Mouse (Mus musculus) midbrain, embryonic 16.5 days (tissue): ENCODE data around the gene Far2. TPM values are rescaled to one million over a fixed set of nuclear protein-coding genes. Genes with fewer than 3 reads are reported as not detected.
A peak's percentile ranks its signal among the peaks of the same experiment; 100 is the strongest.

Experiments used
- ATAC-seq: fragments of 200-750 bp; cut with Nextera tagmentation; 2 replicates; pipeline ENCODE4 v1.8.0; 2017; ENCODE audit warnings: moderate TSS enrichment
- H3K27ac ChIP-seq: fragments of 300-500 bp; sonication (generic); 2 replicates; pipeline ENCODE4 v1.5.1; 2014; ENCODE audit warnings: mild to moderate bottlenecking, low read length, mixed read lengths
- H3K27me3 ChIP-seq: fragments of 300-500 bp; sonication (generic); 2 replicates; pipeline ENCODE4 v1.6.1; 2014; ENCODE audit warnings: low read depth, low read length, mixed read lengths; ENCODE audit not compliant: control insufficient read depth, insufficient read depth
- H3K36me3 ChIP-seq: fragments of 300-500 bp; sonication (generic); 2 replicates; pipeline ENCODE4 v1.6.1; 2014; ENCODE audit warnings: mild to moderate bottlenecking, low read length, moderate library complexity, mixed read lengths; ENCODE audit not compliant: control insufficient read depth, insufficient read depth
- H3K4me1 ChIP-seq: fragments of 300-500 bp; sonication (generic); 2 replicates; pipeline ENCODE4 v1.6.1; 2014; ENCODE audit warnings: mild to moderate bottlenecking, low read length, mixed read lengths; ENCODE audit not compliant: control insufficient read depth, insufficient read depth
- H3K4me2 ChIP-seq: fragments of 300-500 bp; sonication (generic); 2 replicates; pipeline ENCODE4 v1.6.1; 2014; ENCODE audit warnings: mild to moderate bottlenecking, low read length, mixed read lengths
- H3K4me3 ChIP-seq: fragments of 300-500 bp; sonication (generic); 2 replicates; pipeline ENCODE4 v1.5.1; 2014; ENCODE audit warnings: low read depth, mild to moderate bottlenecking, low read length, moderate library complexity, mixed read lengths
- H3K9ac ChIP-seq: fragments of 300-500 bp; sonication (generic); 2 replicates; pipeline ENCODE4 v1.6.1; 2014; ENCODE audit warnings: low read depth, low read length, mixed read lengths
- H3K9me3 ChIP-seq: fragments of 300-500 bp; sonication (generic); replicated peaks from 2 replicates; pipeline ENCODE4 v1.6.1; 2014; ENCODE audit warnings: mild to moderate bottlenecking, low read length, mixed read lengths; ENCODE audit not compliant: control insufficient read depth, poor library complexity, severe bottlenecking
- WGBS: fragments of 180-500 bp; shearing (Covaris S2); extraction: QIAGEN DNeasy Blood & Tissue Kit; methylation state at CpG from one replicate; pipeline ENCODE4 v1.1.7; 2014; 5-methylcytosine and 5-hydroxymethylcytosine counted together
- polyA plus RNA-seq: library from polyadenylated mRNA; unstranded; fragments of >200 nt; fragmentation: Nextera tagmentation; extraction: Ambion mirVana; gene quantifications from 2 replicates; pipeline ENCODE4 v1.2.1, GENCODE M21; 2015

Gene Far2
- polyA plus RNA-seq, 1 experiment from 2014 or later: 32.6 TPM

GRCm38 (mm10) chr6:148199729-148200128, 152.7 kb downstream of the Far2 start:
- WGBS: 92% methylated on average over 3 of the region's 3 CpGs
- Histone ChIP-seq H3K4me1 (no peaks in the 10 kb centered on the region), H3K4me3 (no peak overlapping the region), H3K9me3 (no peaks in the 10 kb centered on the region), H3K9ac (no peak overlapping the region), H3K4me2 (no peak overlapping the region), H3K27ac (no peak overlapping the region), H3K36me3 (peaks cover 26% of the 10 kb centered on the region), H3K27me3 (no peaks in the 10 kb centered on the region)
- ATAC-seq: no peak

DNA sequence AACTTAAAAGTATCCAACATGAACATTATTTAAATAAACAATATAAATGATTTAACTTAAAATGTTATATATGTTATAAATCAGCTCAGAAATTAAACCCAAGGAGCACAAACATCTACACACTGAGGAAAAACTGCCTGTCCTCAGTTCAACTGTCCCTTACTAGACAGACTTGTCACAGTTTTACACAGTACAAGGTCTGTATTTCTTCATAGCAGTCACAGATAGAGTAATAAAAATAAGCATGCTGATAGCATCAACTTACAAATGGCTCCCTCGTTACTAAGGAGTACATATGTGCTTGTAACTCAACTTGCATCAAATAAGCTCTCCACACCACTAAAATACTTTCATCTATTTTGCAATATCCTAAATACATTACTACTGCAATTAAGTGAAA, 158.1 kb downstream of the Far2 start:
- H3K4me3 ChIP-seq: no peak overlapping the region
- 97% methylated on average over 1 of the region's 1 CpGs for WGBS
- no peak for ATAC-seq
- no peak overlapping the region for H3K27ac ChIP-seq
- peaks cover 19% of the 10 kb centered on the region for H3K36me3 ChIP-seq
- H3K4me1 ChIP-seq: peaks cover 4% of the 10 kb centered on the region
- no peak overlapping the region for H3K9ac ChIP-seq
- H3K9me3 ChIP-seq: no peaks in the 10 kb centered on the region
- H3K4me2 ChIP-seq: no peak overlapping the region
- no peaks in the 10 kb centered on the region for H3K27me3 ChIP-seq

- no peak overlapping the region for H3K9ac ChIP-seq
- no peak for ATAC-seq
- 85% methylated on average over 1 of the region's 1 CpGs for WGBS
- no peak overlapping the region for H3K4me2 ChIP-seq
- H3K27ac ChIP-seq: no peak overlapping the region
- H3K27me3 ChIP-seq: no peaks in the 10 kb centered on the region
- no peak overlapping the region for H3K4me3 ChIP-seq
- no peaks in the 10 kb centered on the region for H3K9me3 ChIP-seq
- peaks cover 13% of the 10 kb centered on the region for H3K4me1 ChIP-seq
- H3K36me3 ChIP-seq: peaks cover 10% of the 10 kb centered on the region
These were observed 160.5 kb downstream of the Far2 start for GRCm38 (mm10) chr6:148207522-148207921.

DNA sequence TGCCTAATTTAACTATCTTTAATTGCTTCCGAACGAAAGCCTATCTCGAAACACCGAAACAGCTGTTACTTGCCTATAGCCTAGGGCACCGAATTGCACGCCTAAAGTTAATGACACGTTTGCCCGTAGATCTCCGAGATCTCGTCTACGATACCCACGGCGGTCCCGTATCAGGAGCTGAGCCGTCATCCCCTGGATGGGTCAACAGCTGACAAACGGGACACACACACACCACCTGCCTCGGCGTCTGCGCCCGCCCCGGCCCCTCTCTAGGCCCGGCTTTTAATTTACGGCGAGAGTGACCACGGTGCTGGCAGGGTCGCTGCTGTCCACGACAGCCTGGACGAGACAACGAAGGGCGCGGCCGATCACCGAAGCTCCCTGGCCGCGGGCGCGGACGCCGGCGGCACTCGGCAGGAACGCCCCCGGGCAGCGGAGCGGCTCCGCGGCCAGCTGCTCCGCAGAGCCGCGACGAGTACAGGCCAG, 164.4 kb downstream of the Far2 start:
- H3K27ac ChIP-seq: peak overlapping the region; percentile 89
- no peaks in the 10 kb centered on the region for H3K36me3 ChIP-seq
- H3K4me1 ChIP-seq: peaks cover 21% of the 10 kb centered on the region
- peak; percentile 50 for ATAC-seq
- H3K4me3 ChIP-seq: peak overlapping the region; percentile 90
- WGBS: under 1% methylated on average over 51 of the region's 51 CpGs
- H3K9me3 ChIP-seq: no peaks in the 10 kb centered on the region
- H3K27me3 ChIP-seq: no peaks in the 10 kb centered on the region
- peak overlapping the region; percentile 94 for H3K9ac ChIP-seq
- peak overlapping the region; percentile 84 for H3K4me2 ChIP-seq

GRCm38 (mm10) chr6:148211897-148212680, 165.0 kb downstream of the Far2 start, which contains the start of gene Ergic2:
Ergic2 (minus strand) TSS chr6:148212374.
- peak; percentile 99 for ATAC-seq
- Histone ChIP-seq H3K9me3 (no peaks in the 10 kb centered on the region), H3K4me3 (peak within 1 kb of the TSS; percentile 90), H3K27me3 (no peaks in the 10 kb centered on the region), H3K36me3 (no peaks in the 10 kb centered on the region), H3K27ac (peak within 1 kb of the TSS; percentile 89), H3K4me1 (peaks cover 21% of the 10 kb centered on the region), H3K9ac (peak within 1 kb of the TSS; percentile 94), H3K4me2 (peak within 1 kb of the TSS; percentile 84)
- WGBS: under 1% methylated on average over 60 of the region's 61 CpGs

GRCm38 (mm10) chr6:148214765-148215164, 167.7 kb downstream of the Far2 start:
- no peak overlapping the region for H3K9ac ChIP-seq
- H3K27me3 ChIP-seq: no peaks in the 10 kb centered on the region
- no peak for ATAC-seq
- H3K36me3 ChIP-seq: no peaks in the 10 kb centered on the region
- H3K4me2 ChIP-seq: no peak overlapping the region
- no peak overlapping the region for H3K4me3 ChIP-seq
- H3K27ac ChIP-seq: no peak overlapping the region
- H3K4me1 ChIP-seq: peaks cover 18% of the 10 kb centered on the region
- 9% methylated on average over 5 of the region's 5 CpGs for WGBS
- no peaks in the 10 kb centered on the region for H3K9me3 ChIP-seq

DNA sequence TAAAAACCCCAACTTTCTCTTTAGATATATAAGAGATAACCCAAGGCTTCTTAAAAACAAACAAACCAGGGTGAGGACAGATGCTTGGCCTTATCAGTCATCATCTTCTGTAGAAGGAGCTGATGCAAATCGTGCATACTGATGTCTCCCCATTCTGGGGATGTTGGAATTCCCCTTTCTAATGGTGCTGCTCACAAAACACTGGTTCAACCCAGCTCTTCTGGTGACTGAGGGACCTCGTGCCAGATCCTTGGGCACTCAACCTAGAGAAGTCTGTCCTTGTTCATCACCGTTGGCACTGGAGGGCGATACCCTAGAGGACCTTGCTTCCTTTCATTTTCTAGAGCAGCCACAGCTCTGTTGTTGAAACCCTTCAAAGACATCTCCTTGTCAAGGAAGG, 169.7 kb downstream of the Far2 start:
- H3K4me3 ChIP-seq: no peak overlapping the region
- no peak for ATAC-seq
- 89% methylated on average over 4 of the region's 4 CpGs for WGBS
- H3K27me3 ChIP-seq: no peaks in the 10 kb centered on the region
- no peak overlapping the region for H3K9ac ChIP-seq
- peaks cover 8% of the 10 kb centered on the region for H3K4me1 ChIP-seq
- H3K36me3 ChIP-seq: no peaks in the 10 kb centered on the region
- H3K9me3 ChIP-seq: no peaks in the 10 kb centered on the region
- no peak overlapping the region for H3K4me2 ChIP-seq
- no peak overlapping the region for H3K27ac ChIP-seq

DNA sequence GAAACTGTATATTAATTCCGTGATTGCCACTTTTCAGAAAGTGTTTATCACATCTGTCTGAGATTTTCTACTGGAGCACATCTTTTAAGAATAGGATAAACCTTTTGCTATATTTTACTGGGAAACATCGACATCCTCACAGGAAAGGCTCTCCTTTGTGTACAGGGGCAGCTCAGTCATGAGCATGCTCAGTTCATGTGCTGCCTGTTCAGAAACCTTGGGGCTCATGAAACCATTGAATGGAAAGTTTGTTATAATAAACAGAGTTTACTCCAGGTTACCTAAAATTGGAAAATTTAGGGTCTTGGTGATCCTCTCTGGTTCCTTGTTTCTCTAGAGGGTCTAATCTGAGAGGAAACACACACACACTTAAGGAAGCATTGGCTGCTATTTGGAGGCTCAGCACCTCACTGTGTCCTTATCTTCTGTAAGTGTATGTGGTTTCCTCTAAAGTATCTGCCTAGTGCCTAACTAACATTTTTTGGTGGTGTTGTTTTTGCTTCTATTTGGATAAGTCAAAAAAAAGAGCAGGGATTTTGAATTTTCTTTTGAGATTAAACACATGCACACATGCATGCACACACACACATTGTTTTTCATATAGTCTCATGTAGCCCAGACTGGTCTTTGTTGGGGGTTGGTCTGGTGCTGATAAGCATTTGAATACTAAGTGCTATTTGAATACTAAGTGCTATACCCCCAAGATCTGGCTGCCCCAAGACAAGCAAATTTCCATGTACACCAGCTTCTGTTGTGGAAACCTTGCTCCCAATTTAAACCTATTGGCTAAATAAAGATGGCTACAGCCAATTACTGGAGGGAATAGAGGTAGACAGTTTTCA, 171.4 kb downstream of the Far2 start:
- H3K27me3 ChIP-seq: no peaks in the 10 kb centered on the region
- H3K27ac ChIP-seq: no peak overlapping the region
- H3K9me3 ChIP-seq: no peaks in the 10 kb centered on the region
- H3K9ac ChIP-seq: no peak overlapping the region
- no peak for ATAC-seq
- H3K4me2 ChIP-seq: no peak overlapping the region
- WGBS: 95% methylated on average over 2 of the region's 2 CpGs
- H3K4me3 ChIP-seq: no peak overlapping the region
- H3K36me3 ChIP-seq: no peaks in the 10 kb centered on the region
- H3K4me1 ChIP-seq: 0 out of 2 replicates have a peak, but pooled peaks cover 2% of the 10 kb centered on the region

GRCm38 (mm10) chr6:148222686-148223085, 175.6 kb downstream of the Far2 start:
- Histone ChIP-seq H3K4me2 (no peak overlapping the region), H3K9me3 (no peaks in the 10 kb centered on the region), H3K27me3 (no peaks in the 10 kb centered on the region), H3K9ac (no peak overlapping the region), H3K4me1 (no peaks in the 10 kb centered on the region), H3K36me3 (no peaks in the 10 kb centered on the region), H3K4me3 (no peak overlapping the region), H3K27ac (no peak overlapping the region)
- WGBS: 59% methylated on average over 2 of the region's 2 CpGs
- ATAC-seq: no peak
